Mouse (Mus musculus) lung, embryonic 14.5 days (tissue): ENCODE measurements at regions not wholly inside any gene's neighbourhood (a gene's known extent, or its start where the extent isn't known, plus 50 kb on each side); places are given as distances from the start of the nearest gene placed in this dataset.

Experiments used
- ATAC-seq: fragments of 200-750 bp; cut with Nextera tagmentation; 2 replicates; pipeline ENCODE4 v1.8.0; 2017; ENCODE audit warnings: mild to moderate bottlenecking, moderate TSS enrichment, moderate library complexity; ENCODE audit not compliant: insufficient read depth
- DNase-seq: peaks from one replicate; pipeline ENCODE4 v3.0.0-alpha.2; 2015
- H3K27ac ChIP-seq: fragments of 300-500 bp; sonication (generic); 2 replicates; pipeline ENCODE4 v1.5.1; 2014; ENCODE audit warnings: low read depth, mild to moderate bottlenecking, moderate library complexity
- H3K27me3 ChIP-seq: fragments of 300-500 bp; sonication (generic); 2 replicates; pipeline ENCODE4 v1.6.1; 2014; ENCODE audit warnings: low read length, control low read depth; ENCODE audit not compliant: insufficient read depth
- H3K36me3 ChIP-seq: fragments of 300-500 bp; sonication (generic); 2 replicates; pipeline ENCODE4 v1.6.1; 2014; ENCODE audit warnings: control low read depth; ENCODE audit not compliant: insufficient read depth
- H3K4me1 ChIP-seq: fragments of 300-500 bp; sonication (generic); 2 replicates; pipeline ENCODE4 v1.6.1; 2014; ENCODE audit warnings: antibody characterized with exemption, control low read depth; ENCODE audit not compliant: insufficient read depth
- H3K4me2 ChIP-seq: fragments of 300-500 bp; sonication (generic); 2 replicates; pipeline ENCODE4 v1.6.1; 2014; ENCODE audit warnings: mild to moderate bottlenecking
- H3K4me3 ChIP-seq: fragments of 300-500 bp; sonication (generic); 2 replicates; pipeline ENCODE4 v1.5.1; 2014; ENCODE audit warnings: low read depth, low read length
- H3K9ac ChIP-seq: fragments of 300-500 bp; sonication (generic); 2 replicates; pipeline ENCODE4 v1.6.1; 2014
- H3K9me3 ChIP-seq: fragments of 300-500 bp; sonication (generic); 2 replicates; pipeline ENCODE4 v1.6.1; 2016; ENCODE audit warnings: low read depth, low read length, control low read depth
- CTCF ChIP-seq: IDR thresholded peaks from 2 replicates; pipeline ENCODE4 v1.5.1; 2016; ENCODE audit warnings: antibody characterized with exemption, low read depth
- WGBS: fragments of 180-500 bp; shearing (Covaris S2); extraction: QIAGEN DNeasy Blood & Tissue Kit; methylation state at CpG from one replicate; pipeline ENCODE4 v1.1.7; 2014; 5-methylcytosine and 5-hydroxymethylcytosine counted together

GRCm38 (mm10) chr12:29137455-29137854 is 385.9 kb downstream of the Eipr1 start:
- no peak for DNase-seq
- Histone ChIP-seq H3K4me3 (no peak overlapping the region), H3K4me1 (no peaks in the 10 kb centered on the region), H3K9ac (no peak overlapping the region), H3K27me3 (no peaks in the 10 kb centered on the region), H3K4me2 (no peak overlapping the region), H3K9me3 (no peaks in the 10 kb centered on the region), H3K36me3 (no peaks in the 10 kb centered on the region), H3K27ac (no peak overlapping the region)
- TF ChIP-seq CTCF = no peak
- no peak; the same call in 1 of the 2 replicates for ATAC-seq
- 66% methylated on average over 8 of the region's 8 CpGs for WGBS

- H3K9ac ChIP-seq = no peak overlapping the region
- no peak overlapping the region for H3K4me3 ChIP-seq
- TF ChIP-seq CTCF = no peak
- H3K4me1 ChIP-seq = no peaks in the 10 kb centered on the region
- no peaks in the 10 kb centered on the region for H3K9me3 ChIP-seq
- DNase-seq (no peak), ATAC-seq (no peak)
- 13% methylated on average over 3 of the region's 3 CpGs for WGBS
- no peak overlapping the region for H3K4me2 ChIP-seq
- no peaks in the 10 kb centered on the region for H3K36me3 ChIP-seq
- H3K27me3 ChIP-seq = no peaks in the 10 kb centered on the region
- no peak overlapping the region for H3K27ac ChIP-seq
Observed at GRCm38 (mm10) chr12:29140576-29140975, 387.6 kb upstream of the Myt1l start.

DNA sequence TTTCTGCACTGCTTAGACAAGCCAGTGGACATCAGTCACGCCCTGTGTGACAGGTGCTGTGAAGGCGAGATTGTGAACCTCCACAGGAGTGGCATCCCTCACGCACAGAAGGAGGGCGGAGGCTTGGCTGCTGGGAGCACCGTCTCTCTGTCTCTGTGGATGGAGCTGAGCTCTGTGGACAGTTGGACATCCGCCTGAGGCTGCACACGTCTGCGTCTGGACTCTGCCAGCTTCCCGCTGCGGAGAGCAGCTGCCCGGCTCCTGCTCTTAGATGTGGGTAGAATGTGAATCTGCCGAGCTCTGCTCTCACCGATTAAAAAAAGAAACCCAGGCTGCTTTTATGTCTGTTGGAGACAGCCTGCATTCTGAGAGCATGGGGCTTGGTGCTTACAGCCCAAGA is 387.1 kb upstream of the Myt1l start:
- no peak for TF ChIP-seq CTCF
- peak; percentile 23 for DNase-seq

GRCm38 (mm10) chr12:29141855-29142254 is 386.3 kb upstream of the Myt1l start:
- DNase-seq = no peak
- Histone ChIP-seq H3K4me1 (no peaks in the 10 kb centered on the region), H3K27me3 (no peaks in the 10 kb centered on the region), H3K36me3 (no peaks in the 10 kb centered on the region), H3K9me3 (no peaks in the 10 kb centered on the region), H3K4me3 (no peak overlapping the region), H3K4me2 (no peak overlapping the region), H3K27ac (no peak overlapping the region), H3K9ac (no peak overlapping the region)
- no peak for ATAC-seq
- 82% methylated on average over 8 of the region's 8 CpGs for WGBS
- no peak for TF ChIP-seq CTCF

More for the DNA sequence above, 387.1 kb upstream of the Myt1l start:
- Histone ChIP-seq H3K36me3 (no peaks in the 10 kb centered on the region), H3K27me3 (no peaks in the 10 kb centered on the region), H3K4me2 (no peak overlapping the region), H3K9me3 (no peaks in the 10 kb centered on the region), H3K9ac (no peak overlapping the region), H3K27ac (no peak overlapping the region), H3K4me1 (no peaks in the 10 kb centered on the region), H3K4me3 (no peak overlapping the region)
- 25% methylated on average over 13 of the region's 13 CpGs for WGBS
- no peak for ATAC-seq

DNA sequence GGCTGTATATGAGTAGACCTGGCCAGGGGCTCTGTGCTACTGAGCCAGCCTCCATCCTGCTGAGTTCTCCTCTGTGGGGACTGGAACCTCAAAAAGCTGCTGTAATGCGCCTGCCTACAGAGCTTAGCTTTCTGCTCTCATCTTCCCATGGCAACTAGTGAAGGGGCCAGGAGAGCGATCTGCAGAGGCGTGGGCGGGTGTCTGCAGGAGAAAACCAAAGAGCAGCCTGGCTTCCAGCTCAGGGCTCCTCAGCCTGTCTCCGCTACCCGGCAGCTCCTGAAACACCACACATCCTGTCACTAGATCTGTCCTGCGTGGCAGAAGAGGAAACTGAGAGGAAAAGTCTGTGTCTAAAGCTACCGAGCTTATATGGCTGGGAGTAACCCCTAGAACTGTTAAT is 384.9 kb upstream of the Myt1l start:
- 52% methylated on average over 8 of the region's 8 CpGs for WGBS

GRCm38 (mm10) chr12:29160920-29161319 is 367.3 kb upstream of the Myt1l start:
- no peak overlapping the region for H3K4me2 ChIP-seq
- no peak overlapping the region for H3K9ac ChIP-seq
- TF ChIP-seq CTCF = no peak
- no peaks in the 10 kb centered on the region for H3K27me3 ChIP-seq
- no peaks in the 10 kb centered on the region for H3K36me3 ChIP-seq
- H3K9me3 ChIP-seq = no peaks in the 10 kb centered on the region
- no peak overlapping the region for H3K4me3 ChIP-seq
- DNase-seq = no peak
- H3K27ac ChIP-seq = no peak overlapping the region
- no peaks in the 10 kb centered on the region for H3K4me1 ChIP-seq
- 76% methylated on average over 1 of the region's 1 CpGs for WGBS
- ATAC-seq = no peak

More for the DNA sequence above, 384.9 kb upstream of the Myt1l start:
- ATAC-seq (no peak), DNase-seq (no peak)
- Histone ChIP-seq H3K27me3 (no peaks in the 10 kb centered on the region), H3K9ac (no peak overlapping the region), H3K4me1 (no peaks in the 10 kb centered on the region), H3K9me3 (no peaks in the 10 kb centered on the region), H3K4me3 (no peak overlapping the region), H3K27ac (no peak overlapping the region), H3K36me3 (no peaks in the 10 kb centered on the region), H3K4me2 (no peak overlapping the region)
- TF ChIP-seq CTCF = no peak

- no peak overlapping the region for H3K4me3 ChIP-seq
- H3K36me3 ChIP-seq = no peaks in the 10 kb centered on the region
- H3K27me3 ChIP-seq = no peaks in the 10 kb centered on the region
- H3K9me3 ChIP-seq = no peaks in the 10 kb centered on the region
- no peaks in the 10 kb centered on the region for H3K4me1 ChIP-seq
- TF ChIP-seq CTCF = no peak
- H3K4me2 ChIP-seq = no peak overlapping the region
- ATAC-seq = no peak
- WGBS = 11% methylated on average over 2 of the region's 2 CpGs
- H3K9ac ChIP-seq = no peak overlapping the region
- H3K27ac ChIP-seq = no peak overlapping the region
- DNase-seq = no peak
Observed at GRCm38 (mm10) chr12:29161546-29161945, 366.6 kb upstream of the Myt1l start.

- WGBS = 68% methylated on average over 2 of the region's 2 CpGs
- no peak overlapping the region for H3K9ac ChIP-seq
- no peak for ATAC-seq
- no peak for DNase-seq
- no peaks in the 10 kb centered on the region for H3K4me1 ChIP-seq
- H3K27me3 ChIP-seq = no peaks in the 10 kb centered on the region
- H3K4me2 ChIP-seq = no peak overlapping the region
- H3K27ac ChIP-seq = no peak overlapping the region
- TF ChIP-seq CTCF = no peak
- no peaks in the 10 kb centered on the region for H3K36me3 ChIP-seq
- H3K4me3 ChIP-seq = no peak overlapping the region
- no peaks in the 10 kb centered on the region for H3K9me3 ChIP-seq
Observed at GRCm38 (mm10) chr12:29164701-29165100, 363.5 kb upstream of the Myt1l start.
